Mouse (Mus musculus) T-helper 1 cell (primary cell): Measurements from ENCODE around the gene 4930480E11Rik.

Experiments
- in situ Hi-C: fragments of 300-600 bp; cut with MboI, MseI; formaldehyde crosslinking; loops from one replicate; pipeline ENCODE4 v1.15.1; 2025; ENCODE audit warnings: high pct_unique_total_duplicates

Gene 4930480E11Rik

DNA sequence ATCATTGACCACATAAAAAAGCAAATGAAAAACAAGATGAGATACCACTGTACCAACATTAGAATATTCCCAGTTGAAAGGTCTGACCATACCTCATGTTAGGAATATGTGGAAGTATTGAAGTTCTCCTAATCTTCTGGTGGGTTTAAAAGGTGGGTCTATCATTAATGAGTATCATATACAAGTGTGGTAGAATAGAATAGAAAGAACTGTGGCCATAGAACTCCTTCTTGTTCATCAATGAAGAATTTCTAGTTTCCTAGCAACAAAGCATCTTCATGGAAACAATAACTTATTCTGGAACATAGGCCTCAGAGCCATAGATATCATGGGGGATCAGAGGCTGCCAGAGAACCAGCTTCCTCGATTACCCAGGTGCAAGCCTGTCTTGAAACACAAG lies at the start of gene 4930480E11Rik:
4930480E11Rik (plus strand) TSS at position 301 of the 400 bp plus-strand sequence.
- in situ Hi-C loops = no loop called here

DNA sequence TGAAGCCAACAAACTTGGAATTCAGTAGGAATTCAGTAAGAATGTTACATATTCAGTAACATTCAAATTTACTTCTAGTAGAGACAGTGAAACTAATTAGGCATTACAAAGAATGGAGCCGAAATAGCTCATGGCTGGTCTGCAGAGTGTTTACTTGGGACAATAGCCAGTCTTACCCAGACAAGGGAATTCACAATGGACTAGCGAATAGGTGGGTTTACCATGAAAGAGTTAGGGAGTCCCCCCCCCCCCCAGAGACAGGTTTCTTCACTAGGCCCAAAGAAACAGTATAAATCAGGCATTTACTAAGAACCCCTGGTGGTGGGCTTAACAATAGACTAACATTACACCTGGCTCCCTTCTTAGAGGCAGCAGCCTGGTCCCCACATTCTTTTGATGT lies 33.9 kb downstream of the 4930480E11Rik start:
- in situ Hi-C loops = loop anchor here (10.0 kb wide), 1 partner anchor 839 kb away; no protein-coding TSS in a partner anchor
